23 mouse cellular contexts compared by ENCODE assay signal in genomic region chr6:134951364-134951763, GRCm38 (mm10). TPM values are rescaled to one million over a fixed set of nuclear protein-coding genes. Genes with fewer than 3 reads are reported as not detected.
DNase-seq lines count a peak whose midpoint lies in the region; ATAC-seq lines count a peak whose summit lies in the region.
"Had no signal": no experiment of that assay in that cellular context is flagged by ENCODE, and none has a peak within 500 bp of the region (broad histone marks: within the 10 kb centered on the region; RNA-seq: fewer than 3 reads in every experiment).

No protein-coding gene starts in this region.

- peak; percentile 77 for ATAC-seq in liver, embryonic 11.5 days (replicated peaks; ENCODE audit: low FRiP score)
- ATAC-seq in common myeloid progenitor, adult 5-6 weeks (replicated peaks; ENCODE audit: low read depth, poor library complexity, severe bottlenecking), result peak; percentile 50; the same call in 1 of the 2 replicates
- ATAC-seq in liver, embryonic 15.5 days (ENCODE audit: insufficient read depth), result peak; percentile 67
- ATAC-seq in megakaryocyte-erythroid progenitor cell, adult 5-6 weeks (replicated peaks; ENCODE audit: low FRiP score, low TSS enrichment, poor library complexity, severe bottlenecking), result peak; percentile 83
- no peak for ATAC-seq in midbrain, embryonic 16.5 days
- no peak for ATAC-seq in heart, embryonic 12.5 days (ENCODE audit: insufficient number of reproducible peaks, low FRiP score)
- ATAC-seq: CD4-positive, CD25-positive, alpha-beta regulatory T cell, adult 4 months; forebrain, embryonic 16.5 days; hindbrain, postnatal 0 days had no signal

- H3K27me3 ChIP-seq in liver, embryonic 11.5 days (replicated peaks; ENCODE audit: control insufficient read depth, insufficient read depth, low read length), result no peaks in the 10 kb centered on the region
- H3K27me3 ChIP-seq in liver, embryonic 15.5 days, result no peaks in the 10 kb centered on the region
- no peaks in the 10 kb centered on the region for H3K27me3 ChIP-seq in midbrain, embryonic 16.5 days (ENCODE audit: control insufficient read depth, insufficient read depth, low read depth, low read length)
- H3K27me3 ChIP-seq in heart, embryonic 12.5 days (replicated peaks), result no peaks in the 10 kb centered on the region
- H3K27me3 ChIP-seq: embryonic facial prominence, embryonic 13.5 days; forebrain, embryonic 12.5 days; heart, embryonic 13.5 days; hindbrain, embryonic 13.5 days had no signal

- no peaks in the 10 kb centered on the region for H3K9me3 ChIP-seq in liver, embryonic 11.5 days (ENCODE audit: control insufficient read depth, low read length)
- H3K9me3 ChIP-seq in liver, embryonic 15.5 days (replicated peaks), result no peaks in the 10 kb centered on the region
- no peaks in the 10 kb centered on the region for H3K9me3 ChIP-seq in midbrain, embryonic 16.5 days (replicated peaks; ENCODE audit: control insufficient read depth, low read length, poor library complexity, severe bottlenecking)
- no peaks in the 10 kb centered on the region for H3K9me3 ChIP-seq in heart, embryonic 12.5 days (replicated peaks)
- H3K9me3 ChIP-seq: embryonic facial prominence, embryonic 13.5 days; forebrain, embryonic 12.5 days; heart, embryonic 13.5 days; hindbrain, embryonic 13.5 days had no signal

- no peak for DNase-seq in liver, embryonic 11.5 days (ENCODE audit: low spot score)
- no peak for DNase-seq in liver
- DNase-seq in heart, postnatal 4 days, result no peak
- DNase-seq: adrenal gland, adult 2 months; adrenal gland, postnatal 25 days; B cell, adult 2 months; cerebellum, adult 9-10 months; cerebellum, postnatal 25 days; gastrocnemius, adult 2 months; gastrocnemius, postnatal 25 days had no signal

- H3K4me2 ChIP-seq in liver, embryonic 11.5 days, result no peak overlapping the region; the same call in 1 of the 2 replicates
- no peak overlapping the region for H3K4me2 ChIP-seq in liver, embryonic 15.5 days
- no peak overlapping the region for H3K4me2 ChIP-seq in midbrain, embryonic 16.5 days (ENCODE audit: low read length)
- H3K4me2 ChIP-seq in heart, embryonic 12.5 days, result no peak overlapping the region
- H3K4me2 ChIP-seq: embryonic facial prominence, embryonic 13.5 days; forebrain, embryonic 12.5 days; heart, embryonic 13.5 days; hindbrain, embryonic 13.5 days had no signal

- no peak overlapping the region for H3K9ac ChIP-seq in liver, embryonic 11.5 days (ENCODE audit: low read depth, low read length)
- no peak overlapping the region for H3K9ac ChIP-seq in liver, embryonic 15.5 days
- H3K9ac ChIP-seq in midbrain, embryonic 16.5 days (ENCODE audit: low read depth, low read length), result no peak overlapping the region
- no peak overlapping the region for H3K9ac ChIP-seq in heart, embryonic 12.5 days
- H3K9ac ChIP-seq: embryonic facial prominence, embryonic 13.5 days; forebrain, embryonic 12.5 days; heart, embryonic 13.5 days; hindbrain, embryonic 13.5 days had no signal

- H3K4me3 ChIP-seq in liver, embryonic 11.5 days (ENCODE audit: low read depth, low read length), result no peak overlapping the region
- H3K4me3 ChIP-seq in liver, embryonic 15.5 days (replicated peaks), result no peak overlapping the region
- no peak overlapping the region for H3K4me3 ChIP-seq in midbrain, embryonic 16.5 days (ENCODE audit: low read depth, low read length)
- H3K4me3 ChIP-seq in heart, embryonic 12.5 days, result no peak overlapping the region
- H3K4me3 ChIP-seq: embryonic facial prominence, embryonic 13.5 days; forebrain, embryonic 12.5 days; gastrocnemius, adult 2 months; heart, embryonic 13.5 days; hindbrain, embryonic 13.5 days had no signal

- peaks cover 2% of the 10 kb centered on the region; the same call in 1 of the 2 replicates for H3K36me3 ChIP-seq in liver, embryonic 11.5 days (ENCODE audit: control insufficient read depth, insufficient read depth, low read length)
- peaks cover 89% of the 10 kb centered on the region for H3K36me3 ChIP-seq in liver, embryonic 15.5 days (replicated peaks)
- no peaks in the 10 kb centered on the region for H3K36me3 ChIP-seq in midbrain, embryonic 16.5 days (ENCODE audit: control insufficient read depth, insufficient read depth, low read length)
- peaks cover 15% of the 10 kb centered on the region for H3K36me3 ChIP-seq in heart, embryonic 12.5 days
- H3K36me3 ChIP-seq: hindbrain, embryonic 13.5 days had no signal

- peaks cover 12% of the 10 kb centered on the region for H3K4me1 ChIP-seq in liver, embryonic 11.5 days (replicated peaks; ENCODE audit: control insufficient read depth, insufficient read depth, low read length)
- peaks cover 37% of the 10 kb centered on the region for H3K4me1 ChIP-seq in liver, embryonic 15.5 days (replicated peaks)
- H3K4me1 ChIP-seq in midbrain, embryonic 16.5 days (ENCODE audit: control insufficient read depth, insufficient read depth, low read length), result no peaks in the 10 kb centered on the region
- peaks cover 23% of the 10 kb centered on the region for H3K4me1 ChIP-seq in heart, embryonic 12.5 days (replicated peaks)
- H3K4me1 ChIP-seq: embryonic facial prominence, embryonic 13.5 days; forebrain, embryonic 12.5 days had no signal

- 44% methylated on average over 5 of the region's 5 CpGs for WGBS in liver, embryonic 11.5 days
- WGBS in liver, embryonic 15.5 days (ENCODE audit: insufficient replicate concordance), result 20% methylated on average over 5 of the region's 5 CpGs
- WGBS in midbrain, embryonic 16.5 days, result 89% methylated on average over 5 of the region's 5 CpGs
- 30% methylated on average over 5 of the region's 5 CpGs for WGBS in heart, embryonic 12.5 days

- peak overlapping the region; percentile 55 for H3K27ac ChIP-seq in liver, embryonic 11.5 days (ENCODE audit: low read depth, low read length)
- peak overlapping the region; percentile 49; the same call in 1 of the 2 replicates for H3K27ac ChIP-seq in liver, embryonic 15.5 days (replicated peaks)
- H3K27ac ChIP-seq in midbrain, embryonic 16.5 days (ENCODE audit: low read length), result no peak overlapping the region
- no peak overlapping the region for H3K27ac ChIP-seq in heart, embryonic 12.5 days (ENCODE audit: poor library complexity, severe bottlenecking)
- H3K27ac ChIP-seq: embryonic facial prominence, embryonic 13.5 days; forebrain, embryonic 12.5 days; gastrocnemius, adult 2 months; heart, embryonic 13.5 days; hindbrain, embryonic 13.5 days; hindbrain, postnatal 0 days had no signal

RNA-seq across cellular contexts. Expression of gene Apold1, which starts 30.2 kb away (rescaled TPM):
- 2.5 and 2.6 TPM in 2 replicates for polyA plus RNA-seq in liver, embryonic 11.5 days (2014; fragmentation: Nextera tagmentation; extraction: Ambion mirVana)
- 0.39 and 0.64 TPM in 2 replicates for total RNA-seq in common myeloid progenitor, adult 5-6 weeks (2017)
- polyA plus RNA-seq in liver, embryonic 15.5 days (2015; fragmentation: Nextera tagmentation; extraction: Ambion mirVana), result 2.8 TPM in 2 replicates
- 0.90 and 1.5 TPM in 2 replicates for total RNA-seq in megakaryocyte-erythroid progenitor cell, adult 5-6 weeks (2014; fragmentation: Nextera tagmentation)
- total RNA-seq in megakaryocyte-erythroid progenitor cell, adult 5-6 weeks (2017), result 0.66 and 0.80 TPM in 2 replicates
- polyA plus RNA-seq in midbrain, embryonic 16.5 days (2015; fragmentation: Nextera tagmentation; extraction: Ambion mirVana), result 4.2 and 5.5 TPM in 2 replicates
- polyA plus RNA-seq in heart, embryonic 12.5 days (2016; fragmentation: Nextera tagmentation; extraction: Ambion mirVana), result 5.4 and 5.8 TPM in 2 replicates
- total RNA-seq in heart, postnatal 4 days (2021), result 10 to 100 TPM; 29.5 to 36.8 TPM
- total RNA-seq: granulocyte monocyte progenitor cell, adult 5-6 weeks had no signal

RNA-seq across cellular contexts. Expression of gene Cdkn1b, which starts 31.2 kb away (rescaled TPM):
- 8.9 and 9.4 TPM in 2 replicates for polyA plus RNA-seq in liver, embryonic 11.5 days (2014; fragmentation: Nextera tagmentation; extraction: Ambion mirVana)
- 61.3 and 66.2 TPM in 2 replicates for total RNA-seq in common myeloid progenitor, adult 5-6 weeks (2017)
- 13.3 and 14.1 TPM in 2 replicates for polyA plus RNA-seq in liver, embryonic 15.5 days (2015; fragmentation: Nextera tagmentation; extraction: Ambion mirVana)
- 17.2 and 22.1 TPM in 2 replicates for total RNA-seq in megakaryocyte-erythroid progenitor cell, adult 5-6 weeks (2014; fragmentation: Nextera tagmentation)
- total RNA-seq in megakaryocyte-erythroid progenitor cell, adult 5-6 weeks (2017), result 34.9 and 49.3 TPM in 2 replicates
- 20.7 and 22.6 TPM in 2 replicates for polyA plus RNA-seq in midbrain, embryonic 16.5 days (2015; fragmentation: Nextera tagmentation; extraction: Ambion mirVana)
- polyA plus RNA-seq in heart, embryonic 12.5 days (2016; fragmentation: Nextera tagmentation; extraction: Ambion mirVana), result 16.8 and 17.4 TPM in 2 replicates
- 10 to 100 TPM; 46.1 to 47.7 TPM for total RNA-seq in heart, postnatal 4 days (2021)

RNA-seq across cellular contexts. Expression of gene Gpr19, which starts 53.0 kb away (rescaled TPM):
- polyA plus RNA-seq in liver, embryonic 11.5 days (2014; fragmentation: Nextera tagmentation; extraction: Ambion mirVana), result 6.1 and 9.1 TPM in 2 replicates
- 7.8 and 9.9 TPM in 2 replicates for total RNA-seq in common myeloid progenitor, adult 5-6 weeks (2017)
- polyA plus RNA-seq in liver, embryonic 15.5 days (2015; fragmentation: Nextera tagmentation; extraction: Ambion mirVana), result 5.6 and 5.7 TPM in 2 replicates
- 6.5 and 6.9 TPM in 2 replicates for total RNA-seq in megakaryocyte-erythroid progenitor cell, adult 5-6 weeks (2014; fragmentation: Nextera tagmentation)
- 4.5 and 7.0 TPM in 2 replicates for total RNA-seq in megakaryocyte-erythroid progenitor cell, adult 5-6 weeks (2017)
- 44.7 and 46.8 TPM in 2 replicates for polyA plus RNA-seq in midbrain, embryonic 16.5 days (2015; fragmentation: Nextera tagmentation; extraction: Ambion mirVana)
- polyA plus RNA-seq in heart, embryonic 12.5 days (2016; fragmentation: Nextera tagmentation; extraction: Ambion mirVana), result 9.0 and 10.2 TPM in 2 replicates
- total RNA-seq in heart, postnatal 4 days (2021), result 1 to 10 TPM; 6.3 to 6.6 TPM

Comparison
In these comparisons a context has a peak if more than half of its experiments do, and no peak if none do; other contexts are left out.
1. ATAC-seq: peak in liver, embryonic 11.5 days (single experiment), common myeloid progenitor, adult 5-6 weeks (single experiment), liver, embryonic 15.5 days (single experiment) and megakaryocyte-erythroid progenitor cell, adult 5-6 weeks (single experiment); none in midbrain, embryonic 16.5 days (single experiment) and heart, embryonic 12.5 days (single experiment).
2. H3K27ac ChIP-seq: peak in liver, embryonic 11.5 days (single experiment) and liver, embryonic 15.5 days (single experiment); none in midbrain, embryonic 16.5 days (single experiment) and heart, embryonic 12.5 days (single experiment).